Mouse (Mus musculus) CH12.LX (cell line): ENCODE measurements around the gene Prkn. TPM values are rescaled to one million over a fixed set of nuclear protein-coding genes. Genes with fewer than 3 reads are reported as not detected.

ENCODE experiments used
- DNase-seq: peaks from one replicate; pipeline ENCODE4 v3.0.0-alpha.2; 2013; ENCODE audit errors: extremely low read depth
- H3K27ac ChIP-seq: 2 replicates; pipeline ENCODE4 v1.5.1; 2012; ENCODE audit warnings: low read depth, mild to moderate bottlenecking, control low read depth, moderate library complexity; ENCODE audit not compliant: insufficient read depth
- H3K27me3 ChIP-seq: replicated peaks from 2 replicates; pipeline ENCODE3; 2012; ENCODE audit warnings: inconsistent platforms
- H3K36me3 ChIP-seq, 2 experiments: replicated peaks in 1 of 2; 2 replicates each; pipeline versions ENCODE3 to v1.6.1; 2012; ENCODE audit warnings: inconsistent platforms in 1 of 2, low read length in 1 of 2, mild to moderate bottlenecking in 1 of 2, mixed read lengths in 1 of 2, moderate library complexity in 1 of 2; ENCODE audit not compliant: control insufficient read depth in 1 of 2, insufficient read depth in 1 of 2
- H3K4me1 ChIP-seq, 2 experiments: 2 replicates each; pipeline ENCODE4 v1.6.1; 2012; ENCODE audit warnings: inconsistent platforms in 1 of 2, moderate library complexity in 1 of 2; ENCODE audit not compliant: insufficient read depth in 2 of 2, control insufficient read depth in 1 of 2
- H3K4me2 ChIP-seq: 2 replicates; pipeline ENCODE4 v1.6.1; 2012; ENCODE audit warnings: low read depth, mild to moderate bottlenecking, control low read depth; ENCODE audit not compliant: poor library complexity, insufficient read depth, severe bottlenecking
- H3K4me3 ChIP-seq, 3 experiments: fragments of 150-350 bp in 1 of 3; sonication (generic) in 1 of 3; replicated peaks in 1 of 3; 2 replicates each; pipeline versions ENCODE3 to v1.5.1; 2011 to 2012; ENCODE audit warnings: low read depth in 2 of 3, low read length in 2 of 3, mild to moderate bottlenecking in 2 of 3, moderate library complexity in 2 of 3, control low read depth in 1 of 3, improper control_type of control experiment in 1 of 3, inconsistent platforms in 1 of 3, mixed read lengths in 1 of 3; ENCODE audit not compliant: poor library complexity in 1 of 3
- H3K79me2 ChIP-seq: replicated peaks from 2 replicates; pipeline ENCODE4 v1.6.1; 2012; ENCODE audit warnings: mild to moderate bottlenecking, moderate library complexity; ENCODE audit not compliant: control insufficient read depth, poor library complexity, insufficient read depth, severe bottlenecking; ENCODE audit errors: extremely low read depth
- H3K9ac ChIP-seq: 2 replicates; pipeline ENCODE4 v1.6.1; 2012; ENCODE audit warnings: low read depth, mild to moderate bottlenecking, control low read depth, moderate library complexity; ENCODE audit not compliant: insufficient read depth
- H3K9me3 ChIP-seq: replicated peaks from 2 replicates; pipeline ENCODE3; 2012; ENCODE audit warnings: low read length, inconsistent platforms, mixed read lengths
- CHD1 ChIP-seq: IDR thresholded peaks from 2 replicates; pipeline ENCODE4 v1.6.1; 2012; ENCODE audit warnings: low read depth, low read length, improper control_type of control experiment, inconsistent platforms
- CTCF ChIP-seq, 2 experiments: IDR thresholded peaks in 1 of 2; conservative IDR thresholded peaks in 1 of 2; 2 replicates each; pipeline ENCODE4 v1.5.1; 2011 to 2012; ENCODE audit warnings: low read depth in 2 of 2, low read length in 2 of 2, improper control_type of control experiment in 1 of 2, inconsistent platforms in 1 of 2, mild to moderate bottlenecking in 1 of 2, moderate library complexity in 1 of 2
- ELF1 ChIP-seq: IDR thresholded peaks from 2 replicates; pipeline ENCODE4 v1.6.1; 2014; ENCODE audit warnings: low read depth, mild to moderate bottlenecking, inconsistent platforms, low read length, improper control_type of control experiment
- EP300 ChIP-seq: IDR thresholded peaks from 2 replicates; pipeline ENCODE4 v1.6.1; 2011; ENCODE audit warnings: low read length, improper control_type of control experiment
- ETS1 ChIP-seq: conservative IDR thresholded peaks from 2 replicates; pipeline ENCODE4 v1.6.1; 2012; ENCODE audit warnings: low read depth, mild to moderate bottlenecking, inconsistent platforms, low read length, improper control_type of control experiment, moderate library complexity
- GABPA ChIP-seq: IDR thresholded peaks from 2 replicates; pipeline ENCODE4 v1.6.1; 2012; ENCODE audit warnings: low read depth, low read length, improper control_type of control experiment, inconsistent platforms; ENCODE audit not compliant: insufficient replicate concordance
- JUND ChIP-seq: conservative IDR thresholded peaks from 2 replicates; pipeline ENCODE4 v1.6.1; 2011; ENCODE audit warnings: low read depth, low read length, improper control_type of control experiment
- MAX ChIP-seq: IDR thresholded peaks from 2 replicates; pipeline ENCODE4 v1.6.1; 2011; ENCODE audit warnings: low read length, improper control_type of control experiment
- MAZ ChIP-seq: IDR thresholded peaks from 2 replicates; pipeline ENCODE4 v1.6.1; 2012; ENCODE audit warnings: low read depth, mild to moderate bottlenecking, inconsistent platforms, low read length, improper control_type of control experiment, moderate library complexity
- MEF2A ChIP-seq: IDR thresholded peaks from 2 replicates; pipeline ENCODE4 v1.6.1; 2014; ENCODE audit warnings: low read depth, mild to moderate bottlenecking, inconsistent platforms, low read length, improper control_type of control experiment, borderline replicate concordance
- MYC ChIP-seq: IDR thresholded peaks from 2 replicates; pipeline ENCODE4 v1.6.1; 2011; ENCODE audit warnings: low read depth, mild to moderate bottlenecking, improper control_type of control experiment, low read length
- PAX5 ChIP-seq: IDR thresholded peaks from 2 replicates; pipeline ENCODE4 v1.6.1; 2012; ENCODE audit warnings: low read length, inconsistent platforms, mixed read lengths
- POLR2A ChIP-seq: IDR thresholded peaks from 2 replicates; pipeline ENCODE4 v1.6.1; 2011; ENCODE audit warnings: low read depth, mild to moderate bottlenecking, improper control_type of control experiment, low read length
- RAD21 ChIP-seq: IDR thresholded peaks from 2 replicates; pipeline ENCODE4 v1.6.1; 2011; ENCODE audit warnings: low read depth, mild to moderate bottlenecking, low read length, improper control_type of control experiment, moderate library complexity
- RCOR1 ChIP-seq: conservative IDR thresholded peaks from 2 replicates; pipeline ENCODE4 v1.6.1; 2012; ENCODE audit warnings: low read depth, mild to moderate bottlenecking, inconsistent platforms, low read length, improper control_type of control experiment
- SMC3 ChIP-seq: IDR thresholded peaks from 2 replicates; pipeline ENCODE4 v1.6.1; 2011; ENCODE audit warnings: low read depth, low read length, improper control_type of control experiment
- TBP ChIP-seq: conservative IDR thresholded peaks from 2 replicates; pipeline ENCODE4 v1.6.1; 2011; ENCODE audit warnings: low read depth, low read length, improper control_type of control experiment
- UBTF ChIP-seq: IDR thresholded peaks from 2 replicates; pipeline ENCODE4 v1.6.1; 2012; ENCODE audit warnings: low read depth, mild to moderate bottlenecking, inconsistent platforms, low read length, improper control_type of control experiment, moderate library complexity
- USF1 ChIP-seq: IDR thresholded peaks from 2 replicates; pipeline ENCODE4 v1.6.1; 2014; ENCODE audit warnings: low read depth, mild to moderate bottlenecking, inconsistent platforms, low read length, improper control_type of control experiment
- USF2 ChIP-seq: conservative IDR thresholded peaks from 2 replicates; pipeline ENCODE4 v1.6.1; 2011; ENCODE audit warnings: low read depth, low read length, improper control_type of control experiment
- ZC3H11A ChIP-seq: IDR thresholded peaks from 2 replicates; pipeline ENCODE4 v1.6.1; 2012; ENCODE audit warnings: low read depth, mild to moderate bottlenecking, inconsistent platforms, low read length, improper control_type of control experiment
- ZKSCAN1 ChIP-seq: IDR thresholded peaks from 2 replicates; pipeline ENCODE4 v1.6.1; 2012; ENCODE audit warnings: low read depth, inconsistent platforms, low read length, improper control_type of control experiment, borderline replicate concordance
- dilution Hi-C: fragments of 300-500 bp; cut with MboI; formaldehyde crosslinking; loops from 2 replicates; pipeline ENCODE4 v1.14.3; 2020; ENCODE audit warnings: low sequenced_read_pairs; ENCODE audit not compliant: extremely low pct_unique_long_range_greater_than_20kb, extremely low pct_ligation_motif_present
- in situ Hi-C: fragments of 300-500 bp; cut with MboI; formaldehyde crosslinking; loops from 3 replicates; pipeline ENCODE4 v1.14.3; 2019; ENCODE audit warnings: low sequenced_read_pairs, low pct_ligation_motif_present, low pct_unique_long_range_greater_than_20kb, mixed read lengths
- polyA plus RNA-seq: library from polyadenylated mRNA; unstranded; fragments of >175 nt; gene quantifications from 2 replicates; pipeline ENCODE4 v1.2.1, GENCODE M21; 2012; ENCODE audit warnings: low read depth; ENCODE audit not compliant: insufficient read length
- total RNA-seq, 2 experiments: library from RNA; depleted of rRNA; stranded (reverse); fragments of 300-350 nt in 1 of 2; fragments of >200 nt in 1 of 2; gene quantifications; 2 replicates each; pipeline ENCODE4 v1.2.3; 2012 to 2014

Prkn gene
- total and polyA plus RNA-seq, 3 experiments = 0.08 TPM; not detected in 2

DNA sequence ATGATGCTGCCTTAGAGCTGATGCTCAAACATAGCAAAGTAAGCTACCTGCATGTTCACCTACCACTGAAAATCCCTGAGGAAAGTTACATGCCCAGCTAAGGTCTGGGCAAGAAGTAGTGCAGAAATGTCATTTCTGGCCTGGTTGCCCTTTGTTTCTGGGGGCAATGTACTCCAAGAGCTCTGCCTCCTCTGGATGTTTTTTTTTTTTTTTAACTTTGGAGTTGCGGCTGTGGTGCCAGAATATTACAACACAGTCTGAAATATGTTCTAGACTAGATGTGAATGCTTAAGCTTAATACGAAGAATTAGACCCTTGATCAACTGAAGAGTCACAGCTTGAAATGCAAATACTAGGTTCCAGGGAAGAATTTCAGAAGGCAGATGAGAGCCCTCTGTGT is 911.1 kb downstream of the Prkn start:
- Histone ChIP-seq H3K27ac (no peak overlapping the region), H3K36me3 (no peaks in the 10 kb centered on the region), H3K79me2 (no peaks in the 10 kb centered on the region), H3K27me3 (no peaks in the 10 kb centered on the region), H3K4me3 (no peak overlapping the region), H3K9me3 (no peaks in the 10 kb centered on the region), H3K4me2 (no peak overlapping the region), H3K9ac (no peak overlapping the region), H3K4me1 (no peaks in the 10 kb centered on the region)
- in situ Hi-C loops (no loop called here), dilution Hi-C loops (no loop called here)
- DNase-seq = no peak
- no peak for TF ChIP-seq USF2
- TF ChIP-seq JUND = no peak
- TF ChIP-seq TBP = no peak
- TF ChIP-seq MYC = no peak
- TF ChIP-seq CHD1 = no peak
- TF ChIP-seq POLR2A = no peak
- TF ChIP-seq SMC3 = no peak
- TF ChIP-seq RAD21 = no peak
- no peak for TF ChIP-seq ETS1
- TF ChIP-seq MAX = no peak
- TF ChIP-seq CTCF (conservative IDR thresholded peaks at IDR 0.05 in 1 of 2, IDR thresholded peaks at IDR 0.05 in 1 of 2; ENCODE audit: low read depth in 2 of 2, low read length in 2 of 2) = no peak
- TF ChIP-seq EP300 = no peak
- no peak for TF ChIP-seq ZC3H11A
- no peak for TF ChIP-seq ELF1

DNA sequence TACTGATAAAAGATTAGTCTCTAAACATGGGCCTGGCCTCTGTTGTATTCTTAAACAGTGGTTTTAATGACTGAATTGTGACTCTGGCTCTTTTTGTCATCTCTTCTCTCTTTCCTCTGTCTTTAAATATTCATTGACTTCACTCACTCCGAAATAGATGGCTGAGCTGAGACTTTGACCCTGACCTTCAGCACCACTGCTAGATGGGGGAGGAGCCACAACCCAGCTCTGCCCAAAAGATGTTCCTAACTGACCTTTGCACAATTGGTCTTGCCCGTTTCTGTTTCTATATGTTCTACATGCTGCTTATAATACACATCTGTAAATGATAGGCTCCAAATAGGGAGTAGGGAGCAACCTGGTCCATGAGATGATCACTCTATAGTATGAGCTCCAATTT is 912.5 kb downstream of the Prkn start:
- TF ChIP-seq MAZ = no peak
- TF ChIP-seq GABPA = no peak
- TF ChIP-seq JUND = no peak
- TF ChIP-seq RCOR1 = no peak
- TF ChIP-seq PAX5 = no peak
- no peak for TF ChIP-seq USF1
- TF ChIP-seq ZKSCAN1 = no peak
- TF ChIP-seq MYC = no peak
- TF ChIP-seq EP300 = no peak
- TF ChIP-seq MEF2A = no peak
- TF ChIP-seq UBTF = no peak
- TF ChIP-seq, all 38 proteins: peak for 0
- no peaks in the 10 kb centered on the region for H3K4me1 ChIP-seq
- H3K79me2 ChIP-seq = no peaks in the 10 kb centered on the region
- no peaks in the 10 kb centered on the region for H3K9me3 ChIP-seq
- in situ Hi-C loops (no loop called here), dilution Hi-C loops (no loop called here)
- H3K27ac ChIP-seq = no peak overlapping the region
- no peak overlapping the region for H3K4me3 ChIP-seq
- H3K36me3 ChIP-seq = no peaks in the 10 kb centered on the region
- H3K9ac ChIP-seq = no peak overlapping the region
- H3K4me2 ChIP-seq = no peak overlapping the region
- H3K27me3 ChIP-seq = no peaks in the 10 kb centered on the region
- DNase-seq = no peak
